Mouse (Mus musculus): Measurements from ENCODE around the gene Tcf3.

- TF ChIP-seq CTCF (IDR thresholded peaks at IDR 0.05; ENCODE audit: low read depth) (peak; percentile 41), EP300 (optimal IDR thresholded peaks at IDR 0.05) (no peak)
Measured at GRCm38 (mm10) chr10:80369995-80370747, 63.3 kb downstream of the Tcf3 start.
